Mouse (Mus musculus): ENCODE data around the gene Mfsd1.
A peak's percentile ranks its signal among the peaks of the same experiment; 100 is the strongest.

The Mfsd1 gene

DNA sequence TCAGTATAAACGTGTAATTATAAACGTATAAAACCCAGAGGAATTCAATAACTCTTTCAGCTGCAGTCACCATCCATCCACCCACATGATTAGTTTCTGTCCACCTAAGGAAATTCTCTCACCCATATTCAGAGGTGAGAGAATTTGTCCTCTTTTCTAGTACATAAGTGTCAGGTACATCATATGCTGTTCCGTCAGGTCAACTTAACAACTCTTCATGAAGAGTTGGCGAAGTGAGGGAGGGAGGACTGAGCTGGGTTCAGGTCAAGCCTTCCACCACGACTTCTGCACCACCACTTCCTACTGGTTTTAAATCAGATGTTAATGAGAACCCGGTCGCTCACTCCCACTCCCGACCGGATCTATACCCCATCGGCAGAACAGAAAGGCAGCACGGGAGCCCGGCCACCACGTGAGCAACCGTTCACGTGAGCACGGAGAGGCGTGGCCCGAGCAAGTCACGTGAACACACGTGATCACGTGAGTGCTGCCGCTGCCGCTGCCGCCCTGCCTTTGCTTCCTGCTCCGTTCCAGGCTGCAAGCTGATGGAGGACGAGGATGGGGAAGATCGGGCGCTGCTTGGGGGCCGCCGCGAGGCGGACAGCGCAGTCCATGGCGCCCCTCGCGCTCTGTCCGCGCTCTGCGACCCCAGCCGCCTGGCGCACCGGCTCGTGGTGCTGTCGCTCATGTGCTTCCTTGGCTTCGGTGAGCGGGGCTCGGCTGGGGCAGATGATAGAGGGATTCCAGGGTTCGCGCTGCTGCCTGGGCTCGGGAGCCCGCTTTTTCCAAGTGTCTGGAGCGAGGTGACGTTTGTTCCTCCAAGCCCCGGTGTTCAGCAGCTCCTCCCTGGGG lies at the start of gene Mfsd1:
TSS of gene Mfsd1 (plus strand) at position 469 of the 852 bp plus-strand sequence.
- DNase-seq (ENCODE audit: low read depth, low spot score), result peak; percentile 68

DNA sequence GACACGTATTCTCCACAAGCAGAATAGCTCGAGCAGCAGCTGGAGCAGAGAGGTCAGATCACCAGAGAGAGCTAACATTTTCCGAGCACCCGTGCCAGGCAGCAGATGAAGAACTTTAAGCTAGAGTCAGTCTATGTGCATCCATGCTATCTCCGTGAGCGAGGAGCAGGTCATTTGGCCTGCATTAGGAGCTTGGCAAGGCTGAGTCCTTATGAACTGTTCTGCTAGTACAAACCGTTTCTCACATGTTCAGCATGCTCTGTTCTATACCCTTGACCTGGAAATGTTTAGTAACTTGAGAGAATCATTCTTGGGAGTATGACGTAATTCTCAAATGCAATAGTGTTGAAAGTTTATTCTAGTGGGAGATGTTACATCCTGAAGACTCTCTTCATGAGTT lies 38.9 kb upstream of the Mfsd1 start:
- no peak for DNase-seq (ENCODE audit: low read depth, low spot score)

DNA sequence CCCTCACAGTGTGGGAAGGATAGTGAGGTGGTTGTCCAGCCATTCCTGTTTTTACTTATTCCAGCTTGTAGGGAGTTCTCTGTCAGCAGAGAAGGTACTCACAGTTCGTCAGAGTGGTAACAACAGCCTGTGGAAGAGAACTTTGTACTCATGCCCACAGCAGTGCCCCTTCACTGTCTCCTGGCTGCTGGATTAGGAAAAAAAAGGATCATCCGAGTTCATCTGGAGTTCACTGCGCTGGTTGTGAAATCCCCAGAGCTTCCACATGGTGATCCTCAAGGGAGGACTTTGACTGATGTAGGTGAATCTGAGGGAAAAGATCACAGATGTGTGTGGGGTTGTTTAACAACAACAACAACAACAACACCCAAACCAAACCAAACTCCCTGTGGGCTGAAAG lies 31.3 kb upstream of the Mfsd1 start:
- no peak for DNase-seq (ENCODE audit: low read depth, low spot score)

DNA sequence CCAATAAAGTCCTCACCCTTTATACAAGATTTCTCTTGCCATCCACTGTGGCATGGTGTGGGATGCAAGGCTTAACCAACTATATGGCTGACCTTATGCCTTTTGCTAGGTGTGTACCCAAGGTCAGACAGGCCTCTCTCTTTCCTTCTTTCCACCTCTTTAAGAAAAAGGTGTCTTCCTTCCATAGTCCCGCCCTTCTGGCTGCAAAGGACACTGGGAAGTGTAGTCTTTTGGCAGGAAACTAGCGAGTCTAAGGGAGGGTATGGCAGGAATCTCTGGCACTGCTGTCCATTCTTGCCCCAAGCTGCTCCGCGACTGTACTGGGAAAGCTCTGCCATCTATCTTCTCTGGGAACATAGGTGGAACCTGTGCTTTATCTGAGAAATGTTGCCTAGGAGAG lies 29.3 kb upstream of the Mfsd1 start:
- no peak for DNase-seq (ENCODE audit: low read depth, low spot score)

DNA sequence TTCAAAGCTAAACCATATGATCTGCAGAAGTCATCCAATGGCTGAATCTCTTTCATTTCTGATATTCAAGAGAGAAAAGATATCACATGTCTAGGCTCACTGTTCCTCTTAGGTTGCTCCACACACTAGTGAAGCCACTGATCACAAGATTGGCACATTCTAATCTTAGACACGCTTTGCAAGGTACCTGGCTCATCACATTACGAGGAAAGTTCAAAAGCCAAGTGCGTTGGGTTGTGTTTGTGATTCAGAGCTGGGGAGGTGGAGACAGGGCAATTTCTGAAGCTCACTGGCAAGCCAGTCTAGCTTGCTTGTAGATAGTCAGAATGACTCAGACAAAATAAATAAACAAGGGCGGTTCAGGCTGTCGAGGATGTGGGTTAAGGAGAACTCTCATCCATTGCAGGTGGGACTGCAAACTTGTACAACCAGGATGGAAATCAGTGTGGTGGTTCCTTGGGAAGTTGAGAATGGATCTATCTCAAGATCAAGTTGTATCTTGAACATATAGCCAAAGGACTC lies 28.6 kb upstream of the Mfsd1 start:
- no peak for DNase-seq (ENCODE audit: low read depth, low spot score)

DNA sequence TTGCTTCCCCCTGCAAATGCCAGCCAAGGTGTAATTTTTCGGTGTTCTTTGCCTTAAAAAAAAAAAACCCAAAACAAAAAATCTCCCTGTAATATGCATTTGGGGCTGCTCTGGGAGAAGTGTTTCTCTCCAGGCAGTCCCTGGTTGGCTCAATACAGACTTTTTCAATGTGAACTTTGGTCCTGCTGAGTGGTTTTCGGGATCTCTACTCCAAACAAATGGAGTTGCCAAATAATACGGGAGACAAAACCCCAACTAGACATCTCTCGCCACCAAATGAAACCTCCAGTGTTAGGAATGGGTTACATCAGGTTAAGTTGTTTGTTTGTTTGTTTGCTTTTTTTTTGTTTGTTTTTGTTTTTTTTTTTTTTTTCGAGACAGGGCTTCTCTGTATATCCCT lies 27.3 kb upstream of the Mfsd1 start:
- DNase-seq (ENCODE audit: low read depth, low spot score), result no peak

DNA sequence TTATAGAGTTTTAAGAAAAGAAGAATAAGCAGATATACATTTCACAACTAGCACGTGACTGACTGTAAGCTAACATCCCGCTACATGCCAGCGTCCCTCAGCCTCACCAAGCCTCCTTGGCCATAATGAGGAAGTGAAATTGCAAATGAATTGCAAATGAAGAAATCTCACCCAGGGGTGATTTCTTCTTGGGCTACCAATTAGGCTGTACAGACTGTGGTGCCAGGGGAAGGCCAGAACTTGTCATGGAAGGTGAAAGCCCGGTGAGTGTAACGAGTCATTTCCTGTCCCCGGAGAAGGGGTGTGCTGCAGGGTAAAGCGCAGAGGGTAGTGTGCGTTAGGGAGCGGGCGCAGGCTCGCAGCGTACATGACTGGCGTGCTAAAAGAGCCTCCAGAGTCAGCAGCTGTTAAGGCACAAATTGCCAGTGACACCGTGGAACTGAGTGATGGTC lies 25.3 kb upstream of the Mfsd1 start:
- no peak for DNase-seq (ENCODE audit: low read depth, low spot score)

DNA sequence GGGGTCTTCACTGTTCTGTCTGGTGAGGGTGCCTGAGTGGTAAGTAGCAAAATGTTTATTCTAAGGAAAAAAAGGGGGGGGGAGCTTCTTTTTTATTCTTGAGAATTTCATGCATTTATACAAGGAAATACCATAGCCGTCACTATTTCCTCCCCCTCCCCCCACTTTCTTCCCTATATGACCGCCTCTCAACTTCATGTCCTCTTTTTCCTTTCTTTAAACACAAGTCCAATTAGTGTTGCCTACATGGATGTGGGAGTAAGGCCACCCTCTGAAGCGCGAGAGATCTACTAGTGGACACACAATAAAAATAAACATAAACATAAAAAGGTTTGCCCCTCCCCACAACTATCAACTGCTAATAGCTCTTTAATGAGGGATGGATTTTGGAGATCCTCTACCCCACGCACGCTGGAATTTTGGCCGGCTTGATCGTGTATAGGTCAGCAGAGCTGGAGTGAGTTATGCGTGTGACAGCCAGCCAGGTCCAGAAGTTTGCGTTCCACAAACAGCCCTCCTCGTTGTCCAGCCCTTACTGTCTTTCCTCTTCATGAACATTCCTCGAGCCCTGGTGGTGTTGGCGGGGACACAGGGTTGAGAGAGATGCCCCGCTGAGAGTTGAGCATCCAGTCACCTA lies 24.7 kb upstream of the Mfsd1 start:
- no peak for DNase-seq (ENCODE audit: low read depth, low spot score)

DNA sequence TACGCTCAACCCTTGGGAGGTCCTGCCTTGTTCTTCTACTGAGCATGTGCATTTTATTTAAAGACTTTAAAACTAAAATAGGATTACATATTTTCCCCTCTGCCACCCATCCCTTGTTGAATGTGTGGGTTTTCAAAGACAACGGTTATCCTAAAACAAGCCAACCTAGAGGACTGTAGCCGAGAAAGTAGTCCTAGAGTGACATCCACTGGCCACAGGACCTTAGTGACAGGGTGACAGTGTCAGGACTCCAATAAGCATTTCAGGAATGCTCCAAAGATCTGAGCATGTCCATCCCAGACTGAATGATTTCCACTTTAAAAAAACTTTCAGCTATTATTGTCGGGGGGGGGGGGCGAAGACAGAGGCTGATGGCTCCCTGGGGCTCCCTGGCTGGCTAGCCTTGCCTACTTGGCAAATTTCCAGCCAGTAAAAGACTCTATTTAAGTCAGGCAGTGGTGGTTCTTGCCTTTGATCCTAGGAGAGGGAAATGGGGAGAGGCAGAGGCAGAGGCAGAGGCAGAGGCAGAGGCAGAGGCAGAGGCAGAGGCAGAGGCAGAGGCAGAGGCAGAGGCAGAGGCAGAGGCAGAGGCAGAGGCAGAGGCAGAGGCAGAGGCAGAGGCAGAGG lies 17.7 kb upstream of the Mfsd1 start:
- DNase-seq (ENCODE audit: low read depth, low spot score), result no peak

DNA sequence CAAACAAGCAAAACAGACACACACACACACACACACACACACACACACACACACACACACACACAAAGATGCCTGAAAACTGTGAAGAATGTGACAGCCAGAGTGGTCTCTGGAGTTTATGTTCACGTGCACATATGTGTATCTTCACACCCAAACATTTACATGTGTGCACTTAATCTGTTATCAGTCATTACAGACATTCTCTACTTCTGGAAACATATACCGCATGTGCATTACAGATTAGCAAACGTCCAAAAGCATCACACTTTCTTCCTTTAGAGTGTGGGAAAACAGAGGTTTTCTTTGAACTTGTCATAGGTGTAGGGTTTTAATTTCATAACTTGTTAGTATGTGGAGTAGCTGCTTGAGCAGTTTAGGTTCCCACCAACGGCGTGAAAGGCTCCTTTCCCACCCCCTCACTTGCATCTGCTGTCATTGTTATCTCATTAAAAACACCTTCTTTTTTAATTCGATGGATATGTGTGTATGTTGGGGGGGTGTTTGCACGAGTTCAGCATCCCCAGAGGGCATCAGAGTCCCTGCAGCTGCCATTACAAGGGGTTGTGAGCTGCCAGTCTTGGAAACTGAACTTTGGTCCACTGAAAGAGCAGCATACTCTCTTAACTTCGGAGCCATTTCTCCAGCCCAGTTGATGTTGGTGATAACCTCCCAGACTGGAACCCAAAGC lies 16.9 kb upstream of the Mfsd1 start:
- no peak for DNase-seq (ENCODE audit: low read depth, low spot score)

DNA sequence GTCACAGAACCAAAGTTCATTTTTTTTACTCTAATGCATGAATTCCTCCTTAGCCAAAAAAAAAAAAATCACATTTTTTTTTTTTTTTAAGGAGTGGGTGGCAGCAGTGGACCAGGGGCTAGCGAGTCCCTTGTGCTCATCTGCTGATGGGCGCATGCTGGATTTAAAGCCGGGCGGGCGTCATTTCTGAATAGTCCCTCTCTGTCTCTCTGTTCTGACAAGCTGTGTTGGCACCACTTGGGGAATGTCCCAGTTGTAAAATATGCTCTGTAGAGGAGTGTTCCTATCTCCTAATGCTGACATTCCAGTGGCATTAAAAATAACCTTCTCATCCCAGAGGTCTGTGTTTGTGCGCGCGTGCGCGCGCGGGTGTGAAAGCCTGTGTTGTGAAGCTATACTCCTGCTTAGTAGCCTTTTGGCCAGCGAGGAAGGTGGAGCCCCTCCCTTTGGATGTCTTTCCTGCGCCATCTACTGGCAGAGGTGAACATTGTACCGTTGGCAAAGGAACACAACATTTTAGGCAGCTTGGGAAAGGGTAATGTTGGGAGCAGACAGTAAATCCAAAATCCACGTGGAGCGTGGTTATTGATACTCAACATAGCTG lies 14.4 kb upstream of the Mfsd1 start:
- peak; percentile 53 for DNase-seq (ENCODE audit: low read depth, low spot score)

DNA sequence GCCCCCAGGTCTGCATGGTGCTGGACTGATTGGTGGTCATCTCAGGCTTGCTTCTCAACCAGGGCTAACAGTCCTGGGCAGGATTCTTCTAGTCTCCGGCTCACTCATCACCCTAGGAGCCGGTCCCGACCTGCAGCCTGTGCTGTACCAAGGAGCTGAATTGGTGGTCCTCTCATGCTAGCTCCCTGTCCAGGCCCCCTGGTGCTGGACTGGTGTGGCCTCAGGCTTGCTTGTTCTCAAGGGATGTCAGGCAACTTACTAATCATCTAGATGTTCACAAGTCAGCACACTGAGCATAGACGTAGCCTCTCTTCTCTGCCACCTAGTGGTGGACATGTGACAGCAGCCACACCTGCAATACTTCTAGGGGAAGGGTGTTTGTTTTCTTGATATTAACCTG lies 9.6 kb upstream of the Mfsd1 start:
- DNase-seq (ENCODE audit: low read depth, low spot score), result no peak

DNA sequence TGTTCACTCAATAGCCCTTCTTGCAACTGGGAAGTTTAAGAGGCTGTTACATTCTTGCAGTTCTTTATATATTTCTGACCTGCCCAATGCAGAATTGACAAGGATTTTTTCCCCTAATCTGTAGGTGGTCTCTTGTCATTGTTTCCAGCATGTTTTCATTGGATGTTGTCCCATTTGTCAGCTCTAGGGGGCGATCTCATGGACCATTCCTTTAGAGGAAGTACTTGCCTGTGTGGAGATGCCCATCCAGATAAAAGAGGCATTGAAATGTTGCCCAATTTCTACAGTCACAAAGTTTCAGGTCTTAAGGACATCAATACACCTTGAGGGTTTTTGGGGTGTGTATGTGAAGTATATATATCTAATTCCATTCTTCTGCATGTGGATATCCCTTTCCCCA lies 9.0 kb upstream of the Mfsd1 start:
- no peak for DNase-seq (ENCODE audit: low read depth, low spot score)

DNA sequence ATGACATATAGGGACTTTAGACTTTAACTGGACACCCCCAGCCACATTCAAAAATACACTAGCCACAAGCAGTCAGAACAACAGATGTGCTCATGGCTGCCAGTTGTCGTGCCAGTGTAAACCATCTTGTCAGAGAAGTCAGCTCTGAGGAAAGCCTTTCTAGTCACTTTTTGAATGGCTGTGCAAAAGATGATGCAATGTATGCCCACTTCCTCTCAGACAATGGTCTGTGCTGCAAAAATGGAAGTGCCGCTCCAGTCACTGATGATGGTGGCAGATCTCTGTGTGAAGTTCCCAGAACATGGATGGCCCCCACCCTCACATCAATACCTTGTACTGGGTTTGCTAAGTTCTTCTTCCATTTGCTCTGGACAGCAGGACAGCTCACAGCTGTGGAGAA lies 6.3 kb upstream of the Mfsd1 start:
- no peak for DNase-seq (ENCODE audit: low read depth, low spot score)

DNA sequence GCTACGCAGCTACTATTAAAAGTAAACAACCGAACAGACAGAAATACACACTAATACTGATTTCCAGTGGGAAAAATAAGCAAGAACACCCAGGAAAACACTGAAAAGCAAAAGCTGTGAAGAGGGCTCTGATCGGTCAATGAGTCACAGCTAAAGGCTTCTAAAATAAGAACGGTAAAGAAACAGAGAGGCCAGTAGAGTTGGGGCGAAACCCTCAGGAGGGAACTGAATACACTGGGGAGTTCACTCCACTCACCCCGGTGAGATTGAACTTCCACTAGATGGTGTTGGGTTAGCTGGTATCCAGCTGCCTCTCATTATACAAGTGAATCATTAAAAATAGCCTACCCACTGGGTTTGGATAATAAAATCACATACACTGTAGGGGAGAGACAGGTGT lies 5.8 kb upstream of the Mfsd1 start:
- DNase-seq (ENCODE audit: low read depth, low spot score), result no peak

DNA sequence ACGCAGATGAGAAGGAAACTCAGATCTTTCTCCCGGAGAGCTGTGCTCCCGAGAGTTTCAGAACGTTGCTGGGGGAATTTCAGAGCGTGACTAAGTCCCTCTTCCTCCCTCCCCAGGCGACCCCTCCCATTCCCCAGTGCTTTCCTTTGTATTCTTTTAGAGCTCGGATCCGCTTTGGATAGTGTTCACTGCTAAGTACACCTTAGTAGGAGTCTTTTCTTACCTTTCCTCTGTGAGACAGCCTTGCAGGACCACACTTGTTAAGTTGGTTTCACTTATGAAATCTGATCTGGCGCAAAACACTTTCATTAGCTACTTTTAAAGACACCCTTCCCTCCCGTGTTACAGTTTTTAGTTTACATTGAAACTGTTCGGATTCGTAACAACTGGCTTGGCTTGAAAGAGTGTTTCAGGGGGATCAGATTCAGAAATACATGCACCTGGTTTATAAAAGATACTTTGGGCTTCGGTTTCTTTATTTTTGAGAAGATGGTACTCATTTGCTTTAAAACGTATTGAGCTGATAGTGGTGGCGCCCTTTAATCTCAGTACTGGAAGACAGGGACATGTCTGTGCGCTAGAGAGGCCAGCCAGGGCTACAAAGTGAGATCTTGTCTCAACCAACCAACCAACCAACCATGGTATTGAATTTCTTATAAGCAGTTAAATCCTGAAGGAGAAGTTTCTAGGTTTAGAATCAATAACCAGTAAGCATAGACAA lies 744 bp downstream of the Mfsd1 start:
- no peak for DNase-seq (ENCODE audit: low read depth, low spot score)

DNA sequence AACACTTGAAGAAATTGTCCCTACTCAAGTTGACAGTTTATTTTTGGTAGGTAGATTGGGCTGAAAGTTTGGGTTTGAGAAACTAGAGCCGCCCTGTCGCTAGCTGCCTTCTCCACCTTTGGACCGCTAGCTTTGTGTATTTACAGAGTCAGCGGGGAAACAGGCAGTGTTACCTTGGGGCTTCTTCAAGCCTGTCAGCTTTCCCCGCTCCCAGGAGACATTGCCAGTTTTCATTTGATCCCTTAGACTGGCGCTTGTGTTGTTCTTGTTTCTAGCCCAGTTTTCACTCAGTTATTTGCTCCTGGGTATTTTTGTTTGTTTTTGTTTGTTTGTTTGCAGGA lies 1.3 kb downstream of the Mfsd1 start:
- DNase-seq (ENCODE audit: low read depth, low spot score), result no peak

DNA sequence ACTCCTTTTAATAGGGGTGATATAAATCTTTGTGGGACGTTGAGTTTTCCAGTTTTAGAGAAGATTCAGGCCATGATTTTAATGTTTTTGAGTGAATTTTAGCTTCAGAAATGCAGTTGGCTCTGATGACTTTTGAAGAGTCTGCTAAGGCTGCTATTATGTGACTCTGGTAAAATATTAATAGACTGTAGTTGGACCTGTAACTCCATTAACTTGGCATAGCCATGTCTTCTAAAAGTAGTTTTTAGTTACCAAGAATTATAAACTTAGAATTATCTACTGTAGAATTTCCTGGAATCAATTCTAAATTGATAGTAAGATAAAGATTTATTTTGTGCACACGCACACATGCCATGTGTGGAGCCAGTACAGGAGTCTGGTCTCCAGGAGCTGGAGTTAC lies 4.0 kb downstream of the Mfsd1 start:
- DNase-seq (ENCODE audit: low read depth, low spot score), result no peak

DNA sequence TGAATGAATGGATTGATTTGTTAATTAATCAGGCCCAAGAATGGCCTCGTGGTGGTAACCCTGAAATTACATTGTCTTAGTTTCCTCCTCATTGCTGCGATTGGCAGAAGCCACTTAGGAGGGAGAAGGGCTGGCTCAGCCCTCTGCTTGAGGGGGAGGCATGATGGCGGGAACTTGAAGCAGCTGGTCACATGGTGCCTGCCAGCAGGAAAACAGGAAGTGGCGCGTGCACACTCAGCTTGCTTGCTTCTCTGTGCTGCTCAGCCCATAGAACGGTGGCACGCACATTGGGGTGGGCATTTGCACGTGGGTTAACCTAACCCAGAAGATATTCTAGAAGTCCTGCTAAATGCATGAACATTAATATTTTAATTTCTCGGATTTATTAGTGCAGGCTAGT lies 4.9 kb downstream of the Mfsd1 start:
- no peak for DNase-seq (ENCODE audit: low read depth, low spot score)

DNA sequence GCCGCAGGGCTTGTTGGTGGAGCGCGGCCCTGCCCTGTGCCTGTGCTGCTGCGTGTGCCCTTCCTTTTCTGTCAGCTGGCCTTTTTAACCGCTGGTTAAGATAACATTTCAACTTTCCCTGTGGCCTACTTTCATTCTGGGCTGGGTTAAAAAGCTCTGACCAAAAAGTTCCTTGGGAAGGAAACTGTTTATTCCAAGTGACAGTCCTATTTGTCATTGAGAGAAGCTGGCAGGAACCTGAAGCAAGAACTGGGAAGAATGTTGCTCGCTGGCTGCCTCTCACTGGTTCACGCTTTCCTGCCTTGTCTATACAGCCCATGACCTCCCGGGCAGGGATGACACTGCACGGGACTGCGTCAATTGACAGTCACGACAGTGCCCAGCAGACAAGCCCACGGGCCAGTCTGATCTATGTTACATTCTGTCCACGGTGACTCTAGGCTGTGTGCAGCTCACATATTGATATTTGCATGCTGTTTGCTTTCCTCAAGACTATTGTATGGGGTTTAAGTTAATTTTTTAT lies 19.1 kb downstream of the Mfsd1 start:
- DNase-seq (ENCODE audit: low read depth, low spot score), result no peak

DNA sequence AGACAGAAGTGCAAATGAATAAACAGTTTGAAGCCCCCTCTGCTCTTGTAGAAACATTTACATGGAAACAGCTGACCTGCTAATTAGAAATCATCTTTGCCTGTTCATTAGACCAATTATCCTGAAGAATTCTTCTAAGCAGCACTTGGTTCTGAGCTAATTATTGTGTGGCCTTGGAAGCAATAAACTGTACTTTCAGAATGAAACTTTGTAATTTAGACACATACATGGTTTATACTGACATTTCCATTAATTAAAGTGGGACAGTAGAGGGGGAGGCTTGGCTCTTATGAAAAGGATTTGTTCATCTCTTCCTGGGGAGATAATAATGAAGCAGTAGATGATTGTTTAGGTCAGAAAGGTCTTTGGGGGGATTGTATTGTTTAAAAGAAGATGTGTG lies 35.7 kb downstream of the Mfsd1 start:
- DNase-seq (ENCODE audit: low read depth, low spot score), result no peak

Measured in WW6 (cell line).